Mouse (Mus musculus): ENCODE results near the gene Ttc16.

Gene Ttc16

DNA sequence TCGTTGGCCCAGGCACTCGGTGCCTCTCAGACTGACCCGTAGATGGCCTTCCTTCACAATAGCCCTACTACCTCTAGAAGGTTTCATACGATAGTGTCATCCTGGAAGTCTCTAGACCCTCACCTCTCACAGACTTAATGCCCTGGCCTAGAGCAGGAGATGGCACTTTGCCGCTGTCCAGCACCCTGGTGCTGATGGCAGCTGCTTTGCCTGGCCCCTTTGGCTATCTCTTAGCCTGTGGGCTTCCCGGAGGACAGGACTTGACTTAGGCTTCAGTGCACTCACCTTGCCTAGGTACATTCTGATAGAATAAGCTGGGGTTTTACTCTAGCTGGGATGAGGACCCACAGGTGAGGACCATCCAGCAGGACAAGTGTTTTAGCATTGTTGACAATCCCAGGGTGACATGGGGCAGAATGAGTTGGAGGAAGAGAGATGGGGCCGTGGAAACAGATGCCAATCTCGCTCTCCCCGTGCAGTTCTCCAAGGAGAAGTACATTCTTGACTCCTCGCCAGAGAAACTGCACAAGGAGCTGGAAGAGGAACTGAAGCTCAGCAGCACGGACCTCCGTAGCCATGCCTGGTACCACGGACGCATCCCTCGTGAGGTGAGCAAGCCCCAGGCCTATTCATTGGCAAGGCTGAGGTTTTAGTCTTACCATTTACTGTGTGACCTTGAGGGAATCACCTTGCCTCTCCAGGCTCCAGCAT is 31.0 kb downstream of the Ttc16 start:
- no peak for ATAC-seq (ENCODE audit: low TSS enrichment)

DNA sequence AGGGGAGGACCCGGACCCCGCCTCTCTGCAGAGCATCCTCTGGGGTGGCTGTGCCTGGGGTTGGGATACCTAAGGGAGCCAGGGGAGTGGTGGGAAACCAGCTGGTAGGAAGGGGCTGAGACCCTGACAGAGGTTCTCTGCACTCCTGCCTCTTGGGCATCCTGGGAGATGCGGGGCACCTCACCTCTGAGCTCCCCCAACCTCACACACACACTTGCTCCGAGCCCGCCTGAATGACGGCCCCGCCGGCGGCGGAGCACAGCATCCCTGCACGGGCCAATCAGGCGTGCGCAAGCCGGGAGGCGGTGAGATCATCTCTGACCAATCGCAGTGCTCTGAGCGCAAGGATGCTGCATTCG is 33.3 kb downstream of the Ttc16 start:
- peak; percentile 91 for ATAC-seq (ENCODE audit: low TSS enrichment)

DNA sequence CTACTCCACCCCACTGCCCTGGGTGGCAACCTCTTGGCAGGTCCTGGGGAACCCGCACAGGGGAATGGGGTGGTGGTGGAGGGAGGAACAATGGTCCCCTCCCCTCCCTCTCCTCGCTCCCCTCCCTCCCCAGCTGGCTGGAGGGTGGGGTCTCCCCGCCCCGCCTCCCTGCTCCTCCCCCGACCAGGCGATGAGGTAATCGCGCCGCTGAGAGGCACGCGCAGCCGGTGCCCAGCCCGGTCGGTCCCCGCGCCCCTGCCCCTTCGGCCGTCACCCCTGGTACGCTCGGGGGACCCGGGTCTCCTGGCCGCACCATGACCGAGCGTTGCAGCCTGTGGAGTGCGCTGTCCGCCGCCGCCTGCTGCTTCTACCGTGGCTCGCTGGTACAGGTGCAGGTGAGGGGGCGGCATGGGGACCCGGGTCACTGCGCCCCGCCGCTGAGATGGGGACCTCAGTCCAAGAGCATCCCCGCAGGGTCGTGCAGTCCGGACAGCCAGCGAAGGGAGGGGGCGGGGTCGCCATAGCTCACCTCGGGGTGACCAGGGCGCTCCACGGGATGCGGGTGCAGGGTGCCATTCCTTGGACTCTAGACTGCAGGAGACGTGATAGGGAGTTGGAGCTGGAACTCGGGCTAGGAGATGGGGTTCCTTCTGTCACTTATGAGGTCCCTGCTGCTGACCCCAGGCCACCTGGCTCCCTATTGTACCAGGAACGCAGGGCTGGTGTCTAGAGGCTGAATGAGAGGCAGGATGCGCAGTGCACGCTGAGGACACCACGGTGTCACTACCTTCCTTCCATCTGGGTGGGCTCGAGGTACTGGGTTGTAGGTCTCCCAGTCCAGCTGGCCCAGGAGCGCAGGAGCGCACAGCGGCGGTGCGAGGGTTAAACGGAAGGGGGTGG is 33.9 kb downstream of the Ttc16 start:
- ATAC-seq (ENCODE audit: low TSS enrichment): peak; percentile 39; the same call in 1 of the 2 replicates

DNA sequence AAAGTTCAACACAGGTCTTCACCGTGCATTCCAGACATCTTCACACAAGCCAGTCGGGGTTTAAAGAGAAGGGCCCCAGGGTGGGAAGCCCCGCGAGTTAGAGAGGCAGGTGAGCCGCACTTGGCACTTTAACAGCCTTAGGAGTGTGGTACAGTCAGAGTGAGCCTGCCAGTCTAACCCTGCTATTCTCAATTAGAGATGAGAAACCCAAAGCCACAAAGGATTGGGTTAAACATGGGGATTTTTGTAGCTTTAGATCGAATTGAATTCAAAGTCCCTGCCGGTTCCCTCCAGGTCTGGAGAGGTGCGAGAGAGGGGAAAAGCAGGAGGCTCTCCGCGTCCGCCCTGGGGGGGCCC is 34.5 kb downstream of the Ttc16 start, which contains the start of gene 6330409D20Rik:
Gene 6330409D20Rik, minus strand, starts transcription at position 101 of the 357 bp plus-strand sequence.
- ATAC-seq (ENCODE audit: low TSS enrichment): no peak

DNA sequence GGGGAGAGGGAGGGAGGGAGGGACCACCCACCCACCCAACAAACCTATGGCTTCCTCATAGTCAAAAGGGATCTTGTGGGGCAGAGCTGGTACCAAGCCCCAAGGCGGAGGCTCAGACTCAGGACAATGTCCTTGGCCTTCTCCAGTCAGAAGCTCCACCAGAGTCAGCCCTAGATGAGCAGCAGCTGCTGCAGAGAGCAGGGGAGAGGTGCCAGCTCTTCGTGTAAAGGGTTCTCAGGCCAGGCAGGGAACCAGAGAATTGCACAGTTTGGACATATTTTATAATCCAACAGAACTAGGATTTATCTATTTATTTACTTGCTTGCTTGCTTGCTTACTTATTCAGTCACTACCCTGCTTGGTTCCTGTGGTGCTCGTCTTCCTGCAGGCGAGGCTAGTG is 36.1 kb downstream of the Ttc16 start:
- no peak for ATAC-seq (ENCODE audit: low TSS enrichment)

DNA sequence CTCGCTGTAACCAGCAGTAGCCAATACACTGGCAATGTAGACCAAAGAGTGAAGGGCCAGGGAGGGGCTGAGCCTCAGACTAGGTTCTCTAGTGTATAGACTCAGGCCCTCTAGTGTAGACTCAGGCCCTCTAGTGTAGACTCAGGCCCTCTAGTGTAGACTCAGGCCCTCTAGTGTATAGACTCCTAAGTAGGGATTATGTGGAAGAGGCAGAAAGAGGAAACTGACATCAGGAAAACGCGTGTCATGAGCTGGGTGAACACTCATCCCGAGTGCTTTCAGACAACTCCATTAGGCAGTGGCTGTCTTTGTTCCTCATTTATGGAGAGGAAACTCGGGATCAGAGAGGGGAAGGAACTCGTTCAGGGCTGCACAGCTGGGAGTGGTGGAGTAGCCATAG is 38.4 kb downstream of the Ttc16 start:
- ATAC-seq (ENCODE audit: low TSS enrichment): no peak

DNA sequence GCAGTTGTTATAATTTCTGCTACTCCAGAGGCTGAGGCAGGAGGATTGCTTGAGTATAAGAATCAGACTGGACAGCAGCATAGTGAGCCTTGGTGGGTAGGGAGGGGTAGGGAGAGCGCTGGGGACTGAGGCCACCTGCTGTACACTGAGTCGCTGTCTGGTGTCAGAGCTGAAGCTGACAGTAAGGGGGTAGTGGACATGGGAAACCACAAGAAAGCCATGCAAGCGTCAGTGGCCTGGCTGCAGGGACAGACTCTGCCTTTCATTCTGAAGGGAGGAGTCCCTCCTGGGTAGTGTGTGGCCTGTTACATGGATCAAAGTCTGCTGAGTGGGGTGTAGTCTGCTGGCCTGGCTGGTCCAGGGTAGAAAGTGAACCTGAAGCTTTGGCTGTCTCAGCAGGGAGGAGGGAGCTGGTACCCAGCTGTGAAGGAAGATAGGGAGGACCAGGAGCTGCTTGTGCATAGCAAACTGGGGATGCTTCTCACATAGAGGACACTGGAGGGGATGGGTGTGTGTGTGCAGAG is 39.1 kb downstream of the Ttc16 start:
- no peak for ATAC-seq (ENCODE audit: low TSS enrichment)

DNA sequence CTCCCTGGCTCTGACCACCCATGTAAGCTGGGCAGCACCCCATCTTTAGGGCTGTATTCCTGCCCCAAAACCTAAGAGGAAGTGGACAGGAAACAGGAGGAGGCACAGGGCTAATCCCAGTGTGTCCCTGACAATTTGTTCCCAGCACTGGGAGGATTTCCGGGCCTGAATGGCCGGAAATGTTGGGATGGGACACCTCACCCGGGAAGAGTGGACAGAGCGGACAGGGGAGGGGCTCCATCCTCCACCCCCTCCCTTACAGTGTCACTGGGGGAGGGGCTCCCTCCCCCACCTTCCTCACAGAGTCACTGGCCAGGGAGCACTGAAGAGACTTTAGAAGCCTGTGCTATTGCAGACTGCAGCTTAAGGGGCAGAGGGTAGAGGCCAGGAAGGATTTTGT is 40.5 kb downstream of the Ttc16 start:
- ATAC-seq (ENCODE audit: low TSS enrichment): no peak

DNA sequence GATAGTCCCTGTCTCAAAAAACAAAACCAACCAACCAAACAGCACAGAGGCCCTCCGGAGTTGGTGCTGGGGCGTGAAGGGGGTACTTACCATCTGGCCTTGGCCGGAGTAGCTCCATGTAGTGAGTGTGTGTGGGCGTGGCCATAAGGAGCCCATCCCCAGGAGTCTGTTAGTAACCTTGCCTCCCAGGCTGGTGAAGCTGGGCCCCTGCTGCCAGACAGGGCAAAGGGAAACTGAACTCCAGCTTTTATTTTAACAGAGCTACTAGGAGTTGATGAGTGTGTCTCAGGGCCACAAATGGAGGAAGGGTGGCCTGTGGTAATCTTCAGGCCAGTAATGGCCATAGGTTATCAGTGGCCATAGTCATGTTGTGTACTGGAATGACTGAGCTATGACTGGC is 41.0 kb downstream of the Ttc16 start:
- no peak for ATAC-seq (ENCODE audit: low TSS enrichment)

DNA sequence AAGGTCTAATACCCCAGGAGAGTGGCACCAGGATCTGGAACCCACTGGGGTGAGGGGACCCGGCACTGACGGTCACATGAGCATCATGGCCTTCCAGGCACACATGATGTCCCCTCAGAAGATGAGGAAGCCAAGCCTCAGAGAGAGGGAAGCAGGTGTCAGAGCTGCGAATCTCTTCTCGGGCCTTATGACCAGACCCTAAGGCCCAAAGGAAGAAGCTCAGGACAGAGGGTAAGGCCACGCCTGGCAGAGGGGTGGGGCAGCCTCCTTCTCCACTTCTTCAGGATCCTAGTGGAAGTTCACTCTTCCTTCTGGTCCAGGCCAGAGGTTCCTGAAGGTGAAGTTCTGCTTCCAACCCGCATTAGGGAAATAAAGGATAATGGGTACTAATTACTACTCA is 42.7 kb downstream of the Ttc16 start:
- no peak for ATAC-seq (ENCODE audit: low TSS enrichment)

DNA sequence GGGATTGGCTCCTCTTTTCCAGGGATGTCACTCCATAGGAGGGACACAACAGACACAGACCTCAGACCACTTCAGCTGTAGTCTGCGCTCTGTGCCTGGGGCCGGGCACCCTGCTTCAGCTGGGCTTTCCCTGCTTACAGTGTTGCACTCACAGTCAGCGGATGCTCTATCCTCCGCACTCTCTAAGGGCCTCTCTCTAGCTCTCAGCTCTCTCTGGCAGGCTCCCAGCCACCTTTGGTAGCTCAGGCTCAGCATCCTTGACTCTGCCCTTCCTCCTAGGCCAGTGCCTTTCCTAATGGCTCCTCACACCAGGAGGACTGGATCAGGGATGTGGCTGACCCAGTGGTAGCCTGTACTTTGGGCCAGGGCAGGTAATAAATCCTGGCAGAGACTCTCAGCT is 43.5 kb downstream of the Ttc16 start:
- no peak for ATAC-seq (ENCODE audit: low TSS enrichment)

DNA sequence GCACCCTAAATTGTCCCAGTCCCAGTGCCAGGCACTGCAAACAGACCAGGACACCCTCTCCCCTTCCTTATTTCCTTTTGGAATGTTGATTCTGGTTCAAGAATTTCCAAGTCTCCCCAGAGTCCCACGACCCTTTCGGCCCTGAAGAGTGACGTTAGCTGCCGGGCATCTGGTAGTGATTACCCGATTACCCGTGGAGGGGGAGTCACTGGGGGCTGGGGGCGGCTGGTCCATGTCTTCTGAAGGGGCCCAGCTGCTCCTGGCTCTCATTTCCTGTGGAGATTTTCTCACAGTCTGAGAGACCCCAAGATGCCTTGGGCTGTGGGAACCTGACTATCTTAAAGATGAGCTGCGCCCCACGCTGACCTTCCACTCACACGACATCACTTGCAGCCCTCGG is 44.6 kb downstream of the Ttc16 start:
- ATAC-seq (ENCODE audit: low TSS enrichment): no peak

DNA sequence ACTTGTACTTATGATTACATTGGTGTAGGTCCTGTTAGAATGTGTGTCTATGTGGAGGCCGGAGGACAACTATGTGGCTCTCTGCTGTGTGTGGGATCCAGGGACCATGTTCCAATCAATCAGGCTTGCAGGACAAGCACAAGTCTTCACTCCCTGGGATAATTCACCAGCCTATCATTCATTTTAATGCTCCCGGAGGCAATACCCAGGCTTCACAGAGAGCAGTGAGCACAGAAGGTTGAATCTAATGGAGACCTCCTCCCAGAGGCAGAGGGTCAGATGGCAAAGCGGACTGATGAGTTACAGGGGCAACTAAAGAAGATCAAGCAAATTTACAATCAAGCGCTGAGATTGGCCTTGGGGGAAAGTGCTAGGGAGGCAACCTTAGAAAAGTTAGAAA is 45.9 kb downstream of the Ttc16 start:
- no peak for ATAC-seq (ENCODE audit: low TSS enrichment)

DNA sequence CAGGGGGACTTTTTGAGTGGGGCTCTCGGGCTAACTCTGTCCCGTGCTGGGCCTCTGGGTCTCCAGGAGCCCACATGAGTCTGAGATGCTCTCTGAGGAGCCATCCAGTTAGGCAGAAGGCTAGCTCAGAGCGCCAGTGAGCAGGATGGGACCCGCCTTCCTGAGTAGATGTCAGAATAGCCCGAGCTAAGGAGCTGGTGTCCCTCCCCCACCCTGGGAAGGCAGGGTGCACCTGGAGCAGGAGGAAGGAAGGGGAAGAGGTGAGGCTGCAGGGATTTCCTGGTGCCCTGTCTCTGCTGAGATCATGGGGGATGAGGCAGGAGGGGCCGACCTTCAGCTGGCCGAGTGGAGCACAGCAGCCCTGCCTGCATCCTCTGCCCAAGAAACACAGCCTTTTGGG is 47.0 kb downstream of the Ttc16 start:
- no peak for ATAC-seq (ENCODE audit: low TSS enrichment)

DNA sequence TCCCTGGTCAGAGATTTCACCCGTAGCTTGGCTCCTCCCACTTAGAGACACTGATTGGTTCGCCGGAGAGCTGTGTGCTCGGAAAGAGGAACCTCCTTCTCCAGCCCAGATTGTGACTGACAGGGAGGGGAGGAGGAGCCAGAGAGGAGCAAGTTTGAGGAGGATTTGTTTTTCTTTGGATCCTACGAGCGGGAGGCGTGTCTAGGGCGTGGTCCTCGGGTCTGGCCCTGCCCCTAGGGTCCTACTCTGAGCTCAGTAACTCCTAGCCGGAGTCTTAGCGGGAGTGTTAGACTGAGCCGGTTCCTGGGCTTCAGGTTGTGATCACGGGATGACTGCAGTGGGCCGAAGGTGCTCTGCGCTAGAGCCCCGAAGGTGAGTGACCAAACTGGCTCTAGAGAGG is 48.0 kb downstream of the Ttc16 start:
- ATAC-seq (ENCODE audit: low TSS enrichment): peak; percentile 100

DNA sequence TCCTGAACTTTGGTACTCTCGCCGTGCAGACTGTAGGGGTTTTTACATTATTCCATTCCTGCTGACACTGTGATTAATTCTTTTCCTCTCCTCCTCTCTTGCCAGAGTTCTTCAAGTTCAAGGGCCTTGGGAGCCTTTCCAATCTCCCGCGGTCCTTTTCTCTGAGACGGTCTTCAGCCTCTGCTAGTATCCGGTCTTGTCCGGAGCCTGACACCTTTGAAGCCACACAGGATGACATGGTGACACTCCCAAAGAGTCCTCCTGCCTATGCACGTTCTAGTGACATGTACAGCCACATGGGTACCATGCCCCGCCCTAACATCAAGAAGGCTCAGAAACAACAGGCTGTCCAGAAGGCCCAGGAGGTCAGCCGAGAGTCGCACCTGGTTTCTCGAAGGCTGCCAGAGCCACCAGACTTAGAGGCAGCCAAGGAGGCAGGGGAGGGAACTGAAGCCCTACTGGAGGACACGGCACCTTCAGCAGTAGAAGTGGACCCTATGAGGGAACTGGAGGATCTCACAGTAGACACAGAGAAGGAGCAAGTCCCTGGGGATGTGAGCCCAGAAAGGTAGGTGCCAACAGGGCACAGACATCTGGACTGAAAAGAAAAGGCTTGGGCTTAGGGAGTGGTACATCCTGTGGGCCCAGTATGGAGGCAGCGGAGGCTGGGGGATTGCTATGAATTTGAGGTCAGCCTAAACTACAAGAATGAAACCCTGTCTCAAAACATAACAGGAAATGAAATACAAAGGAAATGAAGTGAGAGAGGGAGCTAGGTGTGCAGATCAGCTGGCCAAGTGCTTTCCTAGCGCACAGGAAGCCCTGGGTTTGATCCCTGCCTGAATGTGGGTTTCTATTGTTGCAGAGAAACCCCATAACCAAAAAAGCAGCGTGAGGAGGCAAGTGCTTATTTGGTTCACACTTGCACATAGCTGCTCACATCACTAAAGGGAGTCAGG is 50.3 kb downstream of the Ttc16 start:
- no peak for ATAC-seq (ENCODE audit: low TSS enrichment)

DNA sequence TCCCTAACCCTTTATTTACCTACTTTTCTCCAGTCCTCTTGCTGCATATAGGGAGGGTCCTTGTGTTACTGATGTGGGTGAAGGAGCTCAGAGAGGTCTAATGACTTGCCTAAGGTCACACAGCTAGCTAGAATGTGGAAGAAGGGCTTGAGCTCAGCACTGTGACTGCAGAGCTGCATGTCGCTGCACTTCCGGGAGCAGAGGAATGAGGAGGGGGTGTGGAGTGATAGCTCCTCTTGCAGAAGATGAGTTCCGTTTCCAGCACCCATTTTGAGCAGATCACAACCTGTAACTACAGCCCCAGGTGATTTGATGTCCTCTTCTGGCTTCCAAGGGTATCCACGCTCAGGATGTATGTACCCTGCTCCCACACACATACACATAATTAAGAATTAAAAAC is 51.3 kb downstream of the Ttc16 start:
- ATAC-seq (ENCODE audit: low TSS enrichment): no peak

DNA sequence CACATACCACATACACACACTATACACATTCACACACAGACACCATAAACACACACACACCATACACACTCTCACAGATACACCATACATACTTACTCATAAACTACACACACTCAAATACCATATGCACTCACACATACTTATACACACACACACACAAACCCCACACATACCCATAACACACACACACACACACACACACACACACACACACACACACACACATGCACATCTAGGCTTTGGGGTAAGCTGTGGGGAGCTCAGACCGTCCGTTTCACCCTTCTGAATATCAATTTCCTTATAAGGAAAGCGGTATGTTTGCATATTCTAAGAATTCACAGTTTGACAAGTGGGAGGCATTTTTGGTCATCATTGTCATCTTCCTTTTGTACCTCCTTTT is 52.9 kb downstream of the Ttc16 start:
- ATAC-seq (ENCODE audit: low TSS enrichment): no peak

DNA sequence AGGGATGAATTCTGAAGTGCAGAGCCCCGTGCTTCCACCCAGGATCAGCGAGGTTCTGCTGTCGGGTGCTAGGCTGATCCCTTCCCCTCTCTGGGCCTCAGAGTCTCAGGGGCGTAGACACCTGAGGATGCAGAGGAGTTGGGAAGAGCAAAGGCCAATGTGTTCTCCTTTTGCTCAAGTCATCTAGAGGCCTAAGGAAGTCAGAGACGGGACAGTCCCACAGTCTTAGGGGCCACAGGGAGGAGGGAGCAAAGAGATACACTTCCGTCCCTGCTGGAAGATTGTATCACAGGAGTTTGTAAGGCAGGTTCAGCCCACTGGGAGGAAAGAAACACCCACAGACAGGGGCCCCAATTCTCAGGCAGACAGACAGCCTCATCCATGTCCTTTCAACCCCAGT is 53.4 kb downstream of the Ttc16 start:
- ATAC-seq (ENCODE audit: low TSS enrichment): no peak

DNA sequence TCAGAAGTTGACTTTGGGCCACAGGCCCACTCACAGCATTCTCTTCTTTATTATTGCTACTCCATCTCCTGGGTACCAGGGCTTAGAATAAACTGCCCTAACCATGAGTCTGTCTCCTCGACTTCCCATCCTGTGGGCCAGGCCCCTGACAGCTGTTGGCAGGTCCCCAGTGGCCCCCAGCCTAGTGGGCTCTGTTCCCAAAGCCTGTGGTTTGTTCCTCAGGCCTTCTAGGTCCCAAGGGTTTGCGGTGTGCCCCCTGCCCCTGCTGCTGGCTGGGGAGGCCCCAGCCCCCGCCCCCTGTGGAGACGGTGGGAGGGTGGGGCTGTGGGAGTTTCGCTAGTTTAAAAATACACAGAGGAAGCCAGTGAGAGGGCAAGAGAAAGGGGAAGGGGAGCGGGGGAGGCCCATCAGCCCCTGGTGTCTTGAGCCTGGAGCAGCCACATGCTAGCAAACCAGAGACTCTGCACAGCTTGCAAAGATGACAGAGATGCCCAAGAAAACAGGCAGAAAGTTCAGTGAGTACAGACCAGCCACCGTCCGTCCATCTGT is 54.7 kb downstream of the Ttc16 start, which contains the start of gene Sh2d3c:
Gene Sh2d3c, plus strand, starts transcription at position 375 of the 549 bp plus-strand sequence.
- ATAC-seq (ENCODE audit: low TSS enrichment): no peak

DNA sequence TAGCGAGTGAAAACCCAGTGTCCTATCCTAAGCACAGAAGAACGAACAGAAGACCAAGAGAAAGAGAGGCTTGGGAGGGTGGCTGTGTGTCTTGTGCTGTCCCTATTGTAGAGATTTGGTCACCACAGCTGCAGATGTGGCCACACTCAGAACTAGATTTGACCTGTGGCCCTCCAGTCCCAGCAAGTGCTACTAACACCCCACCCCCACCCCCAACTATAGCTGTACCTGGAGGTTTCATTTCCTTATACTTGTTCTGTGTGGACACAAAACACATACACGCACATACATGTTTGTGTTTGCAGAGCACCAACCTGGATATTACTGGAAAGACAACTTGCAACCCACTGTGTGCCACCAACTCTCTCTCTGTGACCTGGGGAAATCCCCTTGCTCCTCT is 55.4 kb downstream of the Ttc16 start:
- ATAC-seq (ENCODE audit: low TSS enrichment): no peak

DNA sequence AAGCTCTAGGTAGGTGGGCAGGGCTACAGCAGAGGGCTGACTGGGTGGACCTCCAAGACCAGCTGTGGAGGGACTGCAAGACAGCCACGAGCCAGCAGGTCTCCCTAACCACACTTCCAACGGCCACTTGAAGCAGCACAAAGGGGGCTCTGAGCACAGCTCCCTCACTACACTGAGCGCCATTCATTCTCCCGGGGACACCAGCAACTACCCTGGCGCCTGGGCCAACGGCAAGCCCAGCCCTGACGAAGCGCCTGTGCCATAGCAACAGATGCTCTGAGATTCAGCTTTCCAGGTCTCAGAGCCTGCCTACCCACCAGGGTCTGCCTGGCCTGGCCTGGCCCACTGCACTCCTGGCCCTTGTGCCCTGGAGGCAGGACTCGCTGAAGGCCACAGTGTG is 56.7 kb downstream of the Ttc16 start:
- no peak for ATAC-seq (ENCODE audit: low TSS enrichment)
